Mouse (Mus musculus): ENCODE measurements at regions not wholly inside any gene's neighbourhood (a gene's known extent, or its start where the extent isn't known, plus 50 kb on each side); places are given as distances from the start of the nearest gene placed in this dataset.

- Histone ChIP-seq H3K27ac (ENCODE audit: control insufficient read depth, low read depth, low read length) (no peak overlapping the region), H3K9ac (ENCODE audit: control insufficient read depth, low read depth, low read length, poor library complexity, severe bottlenecking) (no peak overlapping the region), H3K27me3 (ENCODE audit: control insufficient read depth in 1 of 2, insufficient read depth in 2 of 2, low read length in 2 of 2) (no peaks in the 10 kb centered on the region), H3K36me3 (ENCODE audit: control insufficient read depth in 1 of 2, insufficient read depth in 2 of 2, low read length in 2 of 2) (no peaks in the 10 kb centered on the region), H3K4me1 (ENCODE audit: control insufficient read depth in 1 of 2, insufficient read depth in 2 of 2, low read length in 2 of 2) (no peaks in the 10 kb centered on the region), H3K9me3 (replicated peaks; ENCODE audit: insufficient read depth, low read length) (no peaks in the 10 kb centered on the region), H3K79me2 (ENCODE audit: control insufficient read depth, insufficient read depth, low read length, poor library complexity) (no peaks in the 10 kb centered on the region), H3K4me3 (ENCODE audit: control insufficient read depth in 1 of 2, insufficient read depth in 1 of 2, low read depth in 2 of 2, low read length in 2 of 2) (no peak overlapping the region)
- DNase-seq (ENCODE audit: low read depth, low spot score), result no peak
- TF ChIP-seq ZMIZ1 (IDR thresholded peaks at IDR 0.05; ENCODE audit: low read depth, low read length), result no peak
- no peak for TF ChIP-seq MXI1 (IDR thresholded peaks at IDR 0.05; ENCODE audit: low read depth, low read length)
- no peak for TF ChIP-seq GABPA (IDR thresholded peaks at IDR 0.05; ENCODE audit: low read depth, low read length)
- no peak for TF ChIP-seq HCFC1 (IDR thresholded peaks at IDR 0.05; ENCODE audit: low read depth, low read length)
- no peak for TF ChIP-seq MYB (IDR thresholded peaks at IDR 0.05; ENCODE audit: low read depth, low read length)
- no peak for TF ChIP-seq TBP (IDR thresholded peaks at IDR 0.05; ENCODE audit: low read depth, low read length)
- TF ChIP-seq RAD21 (IDR thresholded peaks at IDR 0.05; ENCODE audit: low read depth, low read length), result no peak
Observed at GRCm38 (mm10) chr6:100474326-100474725, 187.0 kb upstream of the Rybp start.

DNA sequence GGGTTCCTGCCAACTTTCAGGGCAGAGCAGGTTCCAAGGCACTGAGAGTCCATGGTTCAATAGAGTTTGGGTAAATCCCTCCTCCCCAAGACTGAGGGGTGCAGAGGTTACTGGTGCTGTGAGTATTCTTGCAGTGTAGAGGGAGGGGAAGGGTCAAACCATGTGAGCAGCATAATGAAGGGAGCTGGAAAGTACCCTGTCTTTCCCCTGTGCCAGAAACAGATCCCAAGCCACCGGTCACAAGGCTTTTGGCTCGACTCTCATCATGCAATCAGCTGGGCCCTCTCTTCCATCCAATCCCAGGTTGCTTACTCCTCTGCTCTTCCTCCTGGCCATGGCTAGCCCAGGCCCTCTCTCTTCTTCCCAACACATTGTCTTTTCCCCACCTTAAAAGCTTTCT, 182.8 kb upstream of the Rybp start:
- TF ChIP-seq CHD2 (IDR thresholded peaks at IDR 0.05; ENCODE audit: low read length) (no peak), ZNF384 (IDR thresholded peaks at IDR 0.05; ENCODE audit: low read depth, low read length) (no peak), MAFK (IDR thresholded peaks at IDR 0.05; ENCODE audit: borderline replicate concordance, low read depth, low read length) (no peak), ETS1 (IDR thresholded peaks at IDR 0.05; ENCODE audit: low read depth, low read length) (no peak)
- H3K9ac ChIP-seq (ENCODE audit: control insufficient read depth, low read depth, low read length, poor library complexity, severe bottlenecking), result no peak overlapping the region
- no peaks in the 10 kb centered on the region for H3K9me3 ChIP-seq (replicated peaks; ENCODE audit: insufficient read depth, low read length)
- no peaks in the 10 kb centered on the region for H3K4me1 ChIP-seq (ENCODE audit: control insufficient read depth in 1 of 2, insufficient read depth in 2 of 2, low read length in 2 of 2)
- no peak overlapping the region for H3K27ac ChIP-seq (ENCODE audit: control insufficient read depth, low read depth, low read length)
- H3K4me3 ChIP-seq (ENCODE audit: control insufficient read depth in 1 of 2, insufficient read depth in 1 of 2, low read depth in 2 of 2, low read length in 2 of 2), result no peak overlapping the region
- H3K79me2 ChIP-seq (ENCODE audit: control insufficient read depth, insufficient read depth, low read length, poor library complexity), result no peaks in the 10 kb centered on the region
- DNase-seq (ENCODE audit: low read depth, low spot score), result no peak
- H3K27me3 ChIP-seq (ENCODE audit: control insufficient read depth in 1 of 2, insufficient read depth in 2 of 2, low read length in 2 of 2), result no peaks in the 10 kb centered on the region
- no peaks in the 10 kb centered on the region for H3K36me3 ChIP-seq (ENCODE audit: control insufficient read depth in 1 of 2, insufficient read depth in 2 of 2, low read length in 2 of 2)

DNA sequence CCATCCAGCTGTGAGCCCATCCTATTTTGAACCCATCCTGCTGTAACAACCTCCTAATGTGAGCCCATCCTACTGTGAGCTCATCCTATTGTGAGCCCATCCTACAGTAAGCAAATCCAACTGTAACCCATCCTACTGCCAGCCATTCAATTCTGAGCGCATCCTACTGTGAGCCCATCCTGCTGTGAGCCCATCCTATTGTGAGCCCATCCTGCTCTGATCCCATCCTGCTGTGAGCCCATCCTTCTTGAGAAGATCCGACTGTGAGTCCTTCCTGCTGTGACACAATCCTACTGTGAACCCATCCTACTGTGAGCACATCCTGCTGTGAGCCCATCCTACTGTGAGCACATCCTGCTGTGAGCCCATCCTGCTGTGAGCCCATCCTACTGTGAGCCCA, 175.5 kb upstream of the Rybp start:
- Histone ChIP-seq H3K4me3 (ENCODE audit: control insufficient read depth in 1 of 2, insufficient read depth in 1 of 2, low read depth in 2 of 2, low read length in 2 of 2) (no peak overlapping the region), H3K9me3 (replicated peaks; ENCODE audit: insufficient read depth, low read length) (no peaks in the 10 kb centered on the region), H3K27ac (ENCODE audit: control insufficient read depth, low read depth, low read length) (no peak overlapping the region), H3K9ac (ENCODE audit: control insufficient read depth, low read depth, low read length, poor library complexity, severe bottlenecking) (no peak overlapping the region), H3K36me3 (ENCODE audit: control insufficient read depth in 1 of 2, insufficient read depth in 2 of 2, low read length in 2 of 2) (no peaks in the 10 kb centered on the region), H3K79me2 (ENCODE audit: control insufficient read depth, insufficient read depth, low read length, poor library complexity) (no peaks in the 10 kb centered on the region), H3K27me3 (ENCODE audit: control insufficient read depth in 1 of 2, insufficient read depth in 2 of 2, low read length in 2 of 2) (no peaks in the 10 kb centered on the region), H3K4me1 (ENCODE audit: control insufficient read depth in 1 of 2, insufficient read depth in 2 of 2, low read length in 2 of 2) (no peaks in the 10 kb centered on the region)
- no peak for DNase-seq (ENCODE audit: low read depth, low spot score)
- TF ChIP-seq TAL1 (IDR thresholded peaks at IDR 0.05; ENCODE audit: low read length) (no peak), RAD21 (IDR thresholded peaks at IDR 0.05; ENCODE audit: low read depth, low read length) (no peak), SMC3 (IDR thresholded peaks at IDR 0.05; ENCODE audit: low read depth, low read length) (no peak), E2F4 (IDR thresholded peaks at IDR 0.05; ENCODE audit: borderline replicate concordance, low read depth, low read length) (no peak), MAX (IDR thresholded peaks at IDR 0.05; ENCODE audit: low read length) (no peak), JUND (IDR thresholded peaks at IDR 0.05; ENCODE audit: low read depth, low read length) (no peak), ETS1 (IDR thresholded peaks at IDR 0.05; ENCODE audit: low read depth, low read length) (no peak), CTCF (IDR thresholded peaks at IDR 0.05 in 2 of 3, conservative IDR thresholded peaks at IDR 0.05 in 1 of 3; ENCODE audit: control insufficient read depth in 1 of 3, insufficient read depth in 1 of 3, low read depth in 2 of 3, low read length in 3 of 3, poor library complexity in 1 of 3, severe bottlenecking in 1 of 3) (no peak), POLR2AphosphoS5 (IDR thresholded peaks at IDR 0.05; ENCODE audit: borderline replicate concordance, low read depth, low read length) (no peak)

Measured in MEL (cell line).